Mouse (Mus musculus): Measurements from ENCODE around the gene Hoxc13.

DNA sequence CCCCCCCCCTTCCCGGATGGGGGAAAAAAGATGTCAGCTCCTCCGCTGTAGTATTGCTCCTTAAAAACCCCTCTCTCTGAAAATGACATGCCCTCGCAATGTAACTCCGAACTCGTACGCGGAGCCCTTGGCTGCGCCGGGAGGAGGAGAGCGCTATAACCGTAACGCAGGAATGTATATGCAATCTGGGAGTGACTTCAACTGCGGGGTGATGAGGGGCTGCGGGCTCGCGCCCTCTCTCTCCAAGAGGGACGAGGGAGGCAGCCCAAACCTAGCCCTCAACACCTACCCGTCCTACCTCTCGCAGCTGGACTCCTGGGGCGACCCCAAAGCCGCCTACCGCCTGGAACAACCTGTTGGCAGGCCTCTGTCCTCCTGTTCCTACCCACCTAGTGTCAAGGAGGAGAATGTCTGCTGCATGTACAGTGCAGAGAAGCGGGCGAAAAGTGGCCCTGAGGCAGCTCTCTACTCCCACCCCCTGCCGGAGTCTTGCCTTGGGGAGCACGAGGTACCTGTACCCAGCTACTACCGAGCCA is 45.9 kb downstream of the Hoxc13 start, which contains the start of gene Hoxc10:
- TF ChIP-seq CTCF (IDR thresholded peaks at IDR 0.05; ENCODE audit: insufficient read depth, low read depth, low read length) (no peak), POLR2A (IDR thresholded peaks at IDR 0.05; ENCODE audit: insufficient read depth, low read depth, low read length) (no peak)
